Mouse (Mus musculus) kidney, embryonic 15.5 days (tissue): ENCODE data around the gene Cdk5r1. TPM values are rescaled to one million over a fixed set of nuclear protein-coding genes. Genes with fewer than 3 reads are reported as not detected.
"Not testable (repeated sequence)": the region's sequence is repeated elsewhere in the genome, so short reads cannot be mapped to it uniquely, and the experiment has no call there.

ENCODE experiments used
- ATAC-seq: fragments of 200-750 bp; cut with Nextera tagmentation; replicated peaks from 2 replicates; pipeline ENCODE4 v1.8.0; 2017; ENCODE audit warnings: moderate TSS enrichment; ENCODE audit not compliant: low FRiP score
- H3K27ac ChIP-seq: fragments of 300-500 bp; sonication (generic); 2 replicates; pipeline ENCODE4 v1.5.1; 2015; ENCODE audit warnings: mild to moderate bottlenecking, inconsistent platforms
- H3K27me3 ChIP-seq: fragments of 300-500 bp; sonication (generic); 2 replicates; pipeline ENCODE4 v1.6.1; 2015; ENCODE audit warnings: inconsistent platforms
- H3K36me3 ChIP-seq: fragments of 300-500 bp; sonication (generic); 2 replicates; pipeline ENCODE4 v1.6.1; 2015; ENCODE audit warnings: inconsistent platforms
- H3K4me1 ChIP-seq: fragments of 300-500 bp; sonication (generic); 2 replicates; pipeline ENCODE4 v1.6.1; 2015; ENCODE audit warnings: inconsistent platforms
- H3K4me2 ChIP-seq: fragments of 300-500 bp; sonication (generic); 2 replicates; pipeline ENCODE4 v1.6.1; 2015; ENCODE audit warnings: moderate library complexity, mild to moderate bottlenecking, inconsistent platforms
- H3K4me3 ChIP-seq: fragments of 300-500 bp; sonication (generic); replicated peaks from 2 replicates; pipeline ENCODE4 v1.5.1; 2015; ENCODE audit warnings: mild to moderate bottlenecking, inconsistent platforms
- H3K9ac ChIP-seq: fragments of 300-500 bp; sonication (generic); 2 replicates; pipeline ENCODE4 v1.6.1; 2015; ENCODE audit warnings: mild to moderate bottlenecking, inconsistent platforms
- H3K9me3 ChIP-seq: fragments of 300-500 bp; sonication (generic); replicated peaks from 2 replicates; pipeline ENCODE4 v1.6.1; 2016; ENCODE audit warnings: inconsistent platforms
- WGBS: fragments of 180-500 bp; shearing (Covaris S2); methylation state at CpG from one replicate; pipeline ENCODE4 v1.1.7; 2015; ENCODE audit warnings: mixed read lengths; 5-methylcytosine and 5-hydroxymethylcytosine counted together
- polyA plus RNA-seq: library from polyadenylated mRNA; unstranded; fragments of >200 nt; fragmentation: Nextera tagmentation; extraction: Ambion mirVana; gene quantifications from 2 replicates; pipeline ENCODE4 v1.2.1, GENCODE M21; 2015

Gene Cdk5r1
- polyA plus RNA-seq: 1.1 and 1.3 TPM in 2 replicates

DNA sequence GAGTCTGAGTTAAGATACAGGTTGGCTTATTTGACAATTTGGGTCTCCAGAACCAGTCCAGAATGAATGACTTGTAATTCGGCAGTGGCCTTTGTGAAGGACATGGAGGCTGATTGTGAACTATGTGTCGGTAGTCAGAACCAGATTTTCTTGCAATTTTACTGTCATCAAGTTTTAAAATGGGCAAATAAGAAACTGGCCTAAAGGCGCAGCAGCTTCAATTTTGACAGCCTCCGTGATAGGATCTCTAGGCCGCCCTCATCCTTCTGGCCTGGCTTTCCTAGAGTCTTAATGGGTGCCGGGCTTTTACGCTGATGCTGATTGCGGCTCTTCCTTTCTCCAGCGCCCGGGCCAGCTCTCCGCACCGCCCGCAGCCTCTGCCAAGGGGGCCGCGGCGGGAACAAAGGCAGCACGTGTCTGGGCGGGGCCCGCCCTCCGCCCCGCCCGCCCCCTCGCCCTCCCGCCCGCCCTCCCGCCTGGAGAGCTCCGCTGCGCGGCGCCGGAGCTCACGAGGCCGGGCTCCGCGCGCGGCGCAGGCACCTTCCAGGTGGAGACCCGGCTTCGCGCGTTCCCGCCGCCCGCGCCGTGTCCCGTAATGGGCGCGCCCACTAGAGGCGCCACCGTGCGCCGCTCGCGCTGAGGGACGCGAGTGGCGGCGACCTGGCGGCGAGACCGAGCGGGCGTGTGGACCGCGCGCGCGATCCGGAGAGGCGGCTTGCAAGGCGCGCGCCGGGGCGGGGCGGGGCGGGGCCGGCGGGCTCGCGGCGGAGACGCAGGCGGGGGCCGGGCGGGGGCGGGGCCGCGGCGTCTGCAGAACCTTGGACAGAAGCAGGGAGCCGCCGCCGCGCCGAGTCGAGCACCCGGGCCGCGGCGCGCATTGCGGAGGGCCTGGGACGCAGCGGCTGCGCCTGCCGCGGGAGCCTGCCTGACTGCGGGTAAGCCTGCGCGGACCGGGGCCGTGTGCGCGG is at the start of gene Cdk5r1:
TSS of gene Cdk5r1 (plus strand) at position 802 of the 968 bp plus-strand sequence.
- Histone ChIP-seq H3K9ac (peak within 1 kb of the TSS; percentile 68), H3K4me2 (peak within 1 kb of the TSS; percentile 100), H3K9me3 (no peaks in the 10 kb centered on the region), H3K4me3 (peak within 1 kb of the TSS; percentile 75), H3K4me1 (peaks cover 36% of the 10 kb centered on the region), H3K27ac (peak within 1 kb of the TSS; percentile 74), H3K27me3 (peaks cover 7% of the 10 kb centered on the region; the same call in 1 of the 2 replicates), H3K36me3 (peaks cover 37% of the 10 kb centered on the region)
- peak; percentile 93 for ATAC-seq
- under 1% methylated on average over 85 of the region's 116 CpGs for WGBS

- Histone ChIP-seq H3K9me3 (no peaks in the 10 kb centered on the region), H3K4me2 (peak within 1 kb of the TSS; percentile 78), H3K4me1 (peaks cover 8% of the 10 kb centered on the region), H3K4me3 (peak within 1 kb of the TSS; percentile 95), H3K27ac (peak within 1 kb of the TSS; percentile 88), H3K9ac (peak within 1 kb of the TSS; percentile 96), H3K27me3 (no peaks in the 10 kb centered on the region), H3K36me3 (peaks cover 18% of the 10 kb centered on the region)
- under 1% methylated on average over 58 of the region's 58 CpGs for WGBS
- ATAC-seq: peak; percentile 100
These were observed 48.3 kb upstream of the Cdk5r1 start, which contains the start of gene Psmd11 for GRCm38 (mm10) chr11:80428381-80429008. Psmd11 (plus strand) TSS chr11:80428615.

GRCm38 (mm10) chr11:80429009-80429475 is 47.8 kb upstream of the Cdk5r1 start:
- H3K9ac ChIP-seq: peak overlapping the region; percentile 96
- H3K4me2 ChIP-seq: peak overlapping the region; percentile 78
- no peaks in the 10 kb centered on the region for H3K9me3 ChIP-seq
- no peaks in the 10 kb centered on the region for H3K27me3 ChIP-seq
- H3K4me3 ChIP-seq: peak overlapping the region; percentile 95
- ATAC-seq: peak; percentile 7
- peak overlapping the region; percentile 88 for H3K27ac ChIP-seq
- peaks cover 24% of the 10 kb centered on the region for H3K36me3 ChIP-seq
- WGBS: under 1% methylated on average over 37 of the region's 37 CpGs
- H3K4me1 ChIP-seq: peaks cover 8% of the 10 kb centered on the region

DNA sequence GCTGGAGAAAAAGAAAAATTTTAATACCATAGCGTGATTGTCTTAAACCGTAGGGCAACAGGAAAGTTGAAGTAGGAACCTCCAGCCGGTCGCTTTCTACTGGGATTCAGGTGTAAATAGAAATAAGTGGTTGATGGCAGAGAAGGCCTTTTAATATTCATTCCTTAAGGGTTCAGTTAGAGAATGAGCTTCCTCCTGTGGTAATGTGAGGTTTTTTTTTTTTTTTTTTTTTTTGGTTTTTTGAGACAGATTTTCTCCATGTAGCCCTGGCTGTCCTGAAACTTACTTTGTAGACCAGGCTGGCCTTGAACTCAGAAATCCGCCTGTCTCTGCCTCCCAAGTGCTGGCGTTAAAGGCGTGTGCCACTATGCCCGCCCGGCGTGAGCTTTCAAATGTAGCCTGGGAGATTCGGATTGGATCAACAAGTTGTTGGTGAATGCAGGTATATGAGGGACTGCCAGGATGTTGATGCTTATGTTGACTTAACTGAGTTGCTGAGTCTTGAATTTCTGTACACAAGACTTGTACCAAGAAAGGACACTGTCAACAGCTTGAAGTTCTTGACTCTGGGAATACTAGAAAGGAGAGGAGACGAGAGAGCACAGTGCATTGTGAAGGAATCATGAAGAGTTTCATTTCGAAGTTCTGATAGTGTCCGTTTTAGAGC is 47.2 kb upstream of the Cdk5r1 start:
- no peaks in the 10 kb centered on the region for H3K9me3 ChIP-seq
- peaks cover 8% of the 10 kb centered on the region for H3K4me1 ChIP-seq
- ATAC-seq: no peak
- H3K36me3 ChIP-seq: peaks cover 27% of the 10 kb centered on the region
- H3K27ac ChIP-seq: 0 out of 2 replicates have a peak overlapping the region, but pooled peaks have one; percentile 88
- 59% methylated on average over 14 of the region's 14 CpGs for WGBS
- H3K4me3 ChIP-seq: peak overlapping the region; percentile 95
- peak overlapping the region; percentile 78 for H3K4me2 ChIP-seq
- peak overlapping the region; percentile 96 for H3K9ac ChIP-seq
- H3K27me3 ChIP-seq: no peaks in the 10 kb centered on the region

GRCm38 (mm10) chr11:80430366-80430910 is 46.4 kb upstream of the Cdk5r1 start:
- H3K9ac ChIP-seq: no peak overlapping the region
- H3K4me1 ChIP-seq: peaks cover 8% of the 10 kb centered on the region
- no peaks in the 10 kb centered on the region for H3K9me3 ChIP-seq
- 81% methylated on average over 3 of the region's 3 CpGs for WGBS
- peaks cover 33% of the 10 kb centered on the region for H3K36me3 ChIP-seq
- H3K4me3 ChIP-seq: no peak overlapping the region
- no peak for ATAC-seq
- no peaks in the 10 kb centered on the region for H3K27me3 ChIP-seq
- no peak overlapping the region for H3K27ac ChIP-seq
- no peak overlapping the region for H3K4me2 ChIP-seq

- no peak for ATAC-seq
- H3K36me3 ChIP-seq: peaks cover 88% of the 10 kb centered on the region
- no peak overlapping the region for H3K4me3 ChIP-seq
- WGBS: 94% methylated on average over 3 of the region's 3 CpGs
- no peak overlapping the region for H3K27ac ChIP-seq
- no peaks in the 10 kb centered on the region for H3K27me3 ChIP-seq
- H3K9me3 ChIP-seq: no peaks in the 10 kb centered on the region
- H3K9ac ChIP-seq: no peak overlapping the region
- no peak overlapping the region for H3K4me2 ChIP-seq
- H3K4me1 ChIP-seq: no peaks in the 10 kb centered on the region
These were observed 29.9 kb upstream of the Cdk5r1 start for GRCm38 (mm10) chr11:80446916-80447315.

DNA sequence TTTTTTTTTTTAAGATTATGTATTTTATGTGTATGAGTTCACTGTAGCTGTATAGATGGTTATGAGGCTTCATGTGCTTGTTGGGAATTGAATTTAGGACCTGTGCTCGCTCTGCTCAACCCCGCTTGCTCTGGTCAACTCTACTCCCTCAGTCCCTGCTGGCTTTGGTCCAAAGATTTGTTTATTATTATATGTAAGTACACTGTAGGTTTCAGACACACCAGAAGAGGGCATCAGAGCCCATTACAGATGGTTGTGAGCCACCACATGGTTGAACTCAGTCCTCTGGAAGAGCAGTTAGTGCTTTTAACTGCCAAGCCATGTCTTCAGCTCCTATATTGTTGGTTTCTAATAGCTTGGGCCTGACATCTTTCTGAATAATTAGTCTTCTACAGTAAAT is 27.0 kb upstream of the Cdk5r1 start:
- H3K9me3 ChIP-seq: no peaks in the 10 kb centered on the region
- WGBS: 80% methylated on average over 2 of the region's 2 CpGs
- ATAC-seq: no peak
- H3K4me1 ChIP-seq: no peaks in the 10 kb centered on the region
- H3K4me2 ChIP-seq: no peak overlapping the region
- H3K36me3 ChIP-seq: peaks cover 87% of the 10 kb centered on the region
- no peaks in the 10 kb centered on the region for H3K27me3 ChIP-seq
- H3K27ac ChIP-seq: no peak overlapping the region
- H3K4me3 ChIP-seq: no peak overlapping the region
- H3K9ac ChIP-seq: no peak overlapping the region

- H3K27ac ChIP-seq: no peak overlapping the region
- no peak for ATAC-seq
- no peaks in the 10 kb centered on the region for H3K4me1 ChIP-seq
- peaks cover 85% of the 10 kb centered on the region for H3K36me3 ChIP-seq
- no peak overlapping the region for H3K4me2 ChIP-seq
- H3K27me3 ChIP-seq: no peaks in the 10 kb centered on the region
- H3K9me3 ChIP-seq: no peaks in the 10 kb centered on the region
- WGBS: 93% methylated on average over 3 of the region's 3 CpGs
- no peak overlapping the region for H3K9ac ChIP-seq
- H3K4me3 ChIP-seq: no peak overlapping the region
These were observed 24.6 kb upstream of the Cdk5r1 start for GRCm38 (mm10) chr11:80452242-80452641.

DNA sequence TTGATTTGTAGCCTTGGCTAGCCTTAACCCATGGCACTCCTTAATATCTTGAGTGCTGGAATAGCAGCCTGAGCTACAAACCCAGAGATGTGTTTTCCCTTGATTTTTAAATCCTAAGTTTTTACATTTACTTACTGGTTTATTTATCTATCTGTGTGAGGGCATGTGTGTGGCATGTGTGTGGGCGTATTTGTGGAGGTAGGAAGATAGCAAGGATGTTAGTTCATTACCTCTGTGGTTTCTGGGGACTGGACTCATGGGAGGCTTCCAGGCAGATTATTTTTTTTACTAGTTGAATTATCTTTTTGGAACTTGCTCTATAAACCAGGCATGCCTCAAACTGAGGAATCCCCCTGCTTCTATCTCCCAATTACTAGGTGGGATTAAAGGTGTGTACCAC is 23.6 kb upstream of the Cdk5r1 start:
- Histone ChIP-seq H3K9me3 (no peaks in the 10 kb centered on the region), H3K36me3 (peaks cover 88% of the 10 kb centered on the region), H3K4me1 (no peaks in the 10 kb centered on the region), H3K4me3 (no peak overlapping the region), H3K27me3 (no peaks in the 10 kb centered on the region), H3K4me2 (no peak overlapping the region), H3K27ac (no peak overlapping the region), H3K9ac (no peak overlapping the region)
- ATAC-seq: no peak
- 92% methylated on average over 1 of the region's 1 CpGs for WGBS

- H3K27ac ChIP-seq, H3K4me1 ChIP-seq, H3K4me3 ChIP-seq, H3K27me3 ChIP-seq, H3K9me3 ChIP-seq, ATAC-seq, H3K4me2 ChIP-seq, H3K9ac ChIP-seq: not testable (repeated sequence)
- 87% methylated on average over 4 of the region's 4 CpGs for WGBS
- H3K36me3 ChIP-seq: peaks cover 89% of the 10 kb centered on the region
These were observed 13.2 kb upstream of the Cdk5r1 start for GRCm38 (mm10) chr11:80463605-80464130.

DNA sequence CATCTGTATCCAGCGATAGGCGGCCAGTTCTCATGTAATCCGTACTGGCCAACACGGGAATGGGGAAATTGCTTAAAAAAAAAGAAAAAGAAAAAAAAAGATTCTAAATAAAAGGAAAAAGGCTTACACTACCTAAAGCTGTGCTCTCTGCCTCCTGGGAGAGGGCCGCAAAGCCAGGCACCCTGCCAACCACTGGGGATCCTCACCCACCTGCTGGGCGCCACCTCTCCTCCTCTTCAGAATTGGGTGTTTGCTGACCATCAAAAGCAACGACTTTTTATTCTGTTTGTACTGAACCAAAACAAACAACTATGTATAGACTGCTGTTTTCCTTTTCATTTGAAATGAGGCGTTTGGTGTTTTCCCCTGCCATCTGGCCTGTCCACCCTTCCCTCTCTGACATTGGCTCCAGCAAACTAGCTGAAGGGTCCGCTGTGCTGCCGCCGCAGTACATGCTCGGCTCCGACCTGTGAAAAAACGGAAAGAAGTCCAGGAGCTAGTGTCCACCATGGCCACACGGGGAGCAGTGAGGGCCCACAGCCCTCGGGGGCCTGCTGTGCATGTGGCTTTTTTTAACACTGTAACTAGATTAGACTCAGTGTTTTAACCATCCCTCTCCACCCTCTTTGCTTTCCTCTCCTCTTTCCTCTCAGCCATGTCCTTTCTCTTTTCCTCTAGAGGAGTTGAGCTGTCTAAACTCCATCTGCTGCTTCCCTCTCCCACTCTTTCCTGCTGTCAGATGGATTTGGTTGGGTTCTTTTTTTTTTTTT is 4.8 kb upstream of the Cdk5r1 start:
- 84% methylated on average over 16 of the region's 16 CpGs for WGBS
- H3K27ac ChIP-seq: no peak overlapping the region
- peaks cover 7% of the 10 kb centered on the region for H3K4me1 ChIP-seq
- H3K4me2 ChIP-seq: no peak overlapping the region
- H3K36me3 ChIP-seq: peaks cover 76% of the 10 kb centered on the region
- no peaks in the 10 kb centered on the region for H3K27me3 ChIP-seq
- no peak for ATAC-seq
- no peak overlapping the region for H3K9ac ChIP-seq
- H3K9me3 ChIP-seq: no peaks in the 10 kb centered on the region
- no peak overlapping the region for H3K4me3 ChIP-seq
